Mouse (Mus musculus): ENCODE measurements around the gene Zcchc14.

- TF ChIP-seq CTCF (IDR thresholded peaks at IDR 0.05; ENCODE audit: borderline replicate concordance, insufficient read depth, low read length) (no peak), POLR2A (IDR thresholded peaks at IDR 0.05; ENCODE audit: low read depth, low read length) (no peak)
These were observed 3.3 kb downstream of the Zcchc14 start for GRCm38 (mm10) chr8:121649423-121649822.
